9 mouse cellular contexts compared by ENCODE assay signal in genomic region chr11:101174389-101174745, GRCm38 (mm10). TPM values are rescaled to one million over a fixed set of nuclear protein-coding genes. Genes with fewer than 3 reads are reported as not detected.
DNase-seq lines count a peak whose midpoint lies in the region; ATAC-seq and TF ChIP-seq lines count a peak whose summit lies in the region.
"Had no signal": no experiment of that assay in that cellular context is flagged by ENCODE, and none has a peak within 500 bp of the region (broad histone marks: within the 10 kb centered on the region; RNA-seq: fewer than 3 reads in every experiment).

No protein-coding gene starts in this region.

- peak overlapping the region; percentile 18; the same call in 1 of the 2 replicates for H3K9ac ChIP-seq in heart, embryonic 11.5 days (ENCODE audit: low read depth, low read length)
- H3K9ac ChIP-seq in forebrain, embryonic 15.5 days (replicated peaks): peak overlapping the region; percentile 42
- H3K9ac ChIP-seq in liver, embryonic 13.5 days: no peak overlapping the region

- no peak for DNase-seq in heart, postnatal 25 days (ENCODE audit: low spot score)
- DNase-seq in G1E (ENCODE audit: low spot score): no peak
- no peak for DNase-seq in liver, embryonic 13.5 days
- no peak for DNase-seq in thymus, postnatal 0 days (ENCODE audit: low spot score)
- no peak for DNase-seq in frontal cortex, postnatal 25 days (ENCODE audit: low spot score in 2 of 2)
- DNase-seq in gastrocnemius, adult 8-10 months (ENCODE audit: low spot score in 2 of 2): no peak

- no peaks in the 10 kb centered on the region for H3K36me3 ChIP-seq in heart, embryonic 11.5 days (ENCODE audit: control insufficient read depth, insufficient read depth, low read length)
- H3K36me3 ChIP-seq in G1E (replicated peaks): no peaks in the 10 kb centered on the region
- no peaks in the 10 kb centered on the region for H3K36me3 ChIP-seq in forebrain, embryonic 15.5 days
- no peaks in the 10 kb centered on the region for H3K36me3 ChIP-seq in liver, embryonic 13.5 days

- peak overlapping the region; percentile 71 for H3K4me2 ChIP-seq in heart, embryonic 11.5 days
- H3K4me2 ChIP-seq in forebrain, embryonic 15.5 days (replicated peaks): peak overlapping the region; percentile 77
- peak overlapping the region; percentile 60 for H3K4me2 ChIP-seq in liver, embryonic 13.5 days

- H3K4me1 ChIP-seq in heart, embryonic 11.5 days (ENCODE audit: control insufficient read depth, insufficient read depth, low read length): peaks cover 45% of the 10 kb centered on the region
- H3K4me1 ChIP-seq in G1E (ENCODE audit: insufficient read depth, low read depth, low read length): peaks cover 63% of the 10 kb centered on the region
- peaks cover 74% of the 10 kb centered on the region for H3K4me1 ChIP-seq in forebrain, embryonic 15.5 days
- peaks cover 60% of the 10 kb centered on the region for H3K4me1 ChIP-seq in liver, embryonic 13.5 days (replicated peaks)

- peaks cover 47% of the 10 kb centered on the region for H3K27me3 ChIP-seq in heart, embryonic 11.5 days (ENCODE audit: control insufficient read depth, insufficient read depth, low read length)
- H3K27me3 ChIP-seq in G1E (ENCODE audit: insufficient read depth, low read length): peaks cover 84% of the 10 kb centered on the region
- H3K27me3 ChIP-seq in forebrain, embryonic 15.5 days: peaks cover 45% of the 10 kb centered on the region
- H3K27me3 ChIP-seq in liver, embryonic 13.5 days: peaks cover 100% of the 10 kb centered on the region
- H3K27me3 ChIP-seq: Patski had no signal

- ATAC-seq in heart, embryonic 11.5 days (replicated peaks; ENCODE audit: insufficient number of reproducible peaks, low FRiP score, low TSS enrichment): no peak
- ATAC-seq in G1E (ENCODE audit: extremely low read depth, insufficient number of reproducible peaks, low FRiP score, poor library complexity, severe bottlenecking): no peak
- ATAC-seq in forebrain, embryonic 15.5 days (replicated peaks): no peak
- no peak for ATAC-seq in liver, embryonic 13.5 days (ENCODE audit: low read depth)
- ATAC-seq: Patski had no signal

- WGBS in heart, embryonic 11.5 days (ENCODE audit: insufficient replicate concordance): 38% methylated on average over 9 of the region's 9 CpGs
- 35% methylated on average over 9 of the region's 9 CpGs for WGBS in forebrain, embryonic 15.5 days
- WGBS in liver, embryonic 13.5 days (ENCODE audit: insufficient replicate concordance): 36% methylated on average over 9 of the region's 9 CpGs

- peak overlapping the region; percentile 34 for H3K4me3 ChIP-seq in heart, embryonic 11.5 days (ENCODE audit: low read depth, low read length)
- H3K4me3 ChIP-seq in G1E (ENCODE audit: low read depth, low read length): peak overlapping the region; percentile 65; the same call in 1 of the 2 replicates
- H3K4me3 ChIP-seq in forebrain, embryonic 15.5 days: peak overlapping the region; percentile 39
- peak overlapping the region; percentile 40 for H3K4me3 ChIP-seq in liver, embryonic 13.5 days (replicated peaks)

- no peak overlapping the region for H3K27ac ChIP-seq in heart, embryonic 11.5 days (ENCODE audit: low read depth, low read length)
- H3K27ac ChIP-seq in forebrain, embryonic 15.5 days (replicated peaks): no peak overlapping the region
- H3K27ac ChIP-seq in liver, embryonic 13.5 days: no peak overlapping the region

- TF ChIP-seq CTCF in G1E (IDR thresholded peaks at IDR 0.05; ENCODE audit: low read depth, low read length): no peak

- H3K9me3 ChIP-seq in heart, embryonic 11.5 days (replicated peaks; ENCODE audit: control insufficient read depth, low read length): no peaks in the 10 kb centered on the region
- H3K9me3 ChIP-seq in G1E (replicated peaks): 0 out of 2 replicates have a peak, but pooled peaks cover 2% of the 10 kb centered on the region
- H3K9me3 ChIP-seq in forebrain, embryonic 15.5 days: no peaks in the 10 kb centered on the region
- H3K9me3 ChIP-seq in liver, embryonic 13.5 days (replicated peaks): no peaks in the 10 kb centered on the region

- intact Hi-C loops in heart, postnatal 25 days (cut with DNase I): loop anchor here (1.0 kb wide), 2 partner anchors 78 to 92 kb away; partner anchors contain the start of gene Coasy

RNA-seq across cellular contexts. Expression of gene Ccr10, which starts 0.9 kb away (rescaled TPM):
- 0.13 and 0.39 TPM in 2 replicates for polyA plus RNA-seq in heart, embryonic 11.5 days (2014; fragmentation: Nextera tagmentation; extraction: Ambion mirVana)
- under 1 TPM in 1 of 2 experiments, not detected in 1; 0.14 TPM for total RNA-seq in heart, postnatal 25 days (2021)
- total RNA-seq in G1E (2014; fragmentation: Nextera tagmentation): not detected in 2 replicates
- not detected in 2 replicates for total RNA-seq in G1E (2017)
- not detected in 2 replicates for polyA plus RNA-seq in G1E (2012)
- 0.14 and 0.19 TPM in 2 replicates for polyA plus RNA-seq in forebrain, embryonic 15.5 days (2015; fragmentation: Nextera tagmentation; extraction: Ambion mirVana)
- polyA plus RNA-seq in liver, embryonic 13.5 days (2015; fragmentation: Nextera tagmentation; extraction: Ambion mirVana): not detected in 2 replicates
- polyA plus RNA-seq in thymus, postnatal 0 days (2015; fragmentation: Nextera tagmentation; extraction: Ambion mirVana): 1.7 and 1.8 TPM in 2 replicates
- not detected for total RNA-seq in gastrocnemius, adult 8-10 months (2022)

RNA-seq across cellular contexts. Expression of gene Plekhh3, which starts 3.2 kb away (rescaled TPM):
- 6.2 TPM in 2 replicates for polyA plus RNA-seq in heart, embryonic 11.5 days (2014; fragmentation: Nextera tagmentation; extraction: Ambion mirVana)
- 10 to 100 TPM; 24.5 to 28.5 TPM for total RNA-seq in heart, postnatal 25 days (2021)
- total RNA-seq in G1E (2014; fragmentation: Nextera tagmentation) (0.49 and 2.6 TPM in 2 replicates), G1E (2017) (1.5 and 1.9 TPM in 2 replicates)
- 3.8 and 4.8 TPM in 2 replicates for polyA plus RNA-seq in G1E (2012)
- 5.8 and 6.5 TPM in 2 replicates for polyA plus RNA-seq in forebrain, embryonic 15.5 days (2015; fragmentation: Nextera tagmentation; extraction: Ambion mirVana)
- 1.0 and 1.1 TPM in 2 replicates for polyA plus RNA-seq in liver, embryonic 13.5 days (2015; fragmentation: Nextera tagmentation; extraction: Ambion mirVana)
- 2.4 and 2.8 TPM in 2 replicates for polyA plus RNA-seq in thymus, postnatal 0 days (2015; fragmentation: Nextera tagmentation; extraction: Ambion mirVana)
- total RNA-seq in gastrocnemius, adult 8-10 months (2022): 10 to 100 TPM; 25.6 to 38.5 (median 33.9) TPM

RNA-seq across cellular contexts. Expression of gene Cntnap1, which starts 4.0 kb away (rescaled TPM):
- polyA plus RNA-seq in heart, embryonic 11.5 days (2014; fragmentation: Nextera tagmentation; extraction: Ambion mirVana): 0.46 and 0.70 TPM in 2 replicates
- 1 to 10 TPM; 1.7 to 2.4 TPM for total RNA-seq in heart, postnatal 25 days (2021)
- total RNA-seq in G1E (2014; fragmentation: Nextera tagmentation) (not detected in 2 replicates), G1E (2017) (under 0.01 and 0.06 TPM in 2 replicates)
- 0.02 and 0.08 TPM in 2 replicates for polyA plus RNA-seq in G1E (2012)
- 0.77 and 0.98 TPM in 2 replicates for polyA plus RNA-seq in forebrain, embryonic 15.5 days (2015; fragmentation: Nextera tagmentation; extraction: Ambion mirVana)
- 0.09 and 0.12 TPM in 2 replicates for polyA plus RNA-seq in liver, embryonic 13.5 days (2015; fragmentation: Nextera tagmentation; extraction: Ambion mirVana)
- polyA plus RNA-seq in thymus, postnatal 0 days (2015; fragmentation: Nextera tagmentation; extraction: Ambion mirVana): 0.32 and 0.53 TPM in 2 replicates
- total RNA-seq in gastrocnemius, adult 8-10 months (2022): 1 to 10 TPM in 1 of 4 experiments, under 1 TPM in 3; 0.67 to 1.3 (median 0.81) TPM

RNA-seq across cellular contexts. Expression of gene Tubg2, which starts 18.7 kb away (rescaled TPM):
- polyA plus RNA-seq in heart, embryonic 11.5 days (2014; fragmentation: Nextera tagmentation; extraction: Ambion mirVana): 4.3 TPM in 2 replicates
- total RNA-seq in heart, postnatal 25 days (2021): 1 to 10 TPM; 2.5 to 3.9 TPM
- total RNA-seq in G1E (2014; fragmentation: Nextera tagmentation) (not detected in 2 replicates), G1E (2017) (not detected in 2 replicates)
- not detected in 2 replicates for polyA plus RNA-seq in G1E (2012)
- polyA plus RNA-seq in forebrain, embryonic 15.5 days (2015; fragmentation: Nextera tagmentation; extraction: Ambion mirVana): 31.2 and 32.8 TPM in 2 replicates
- 0.29 and 0.37 TPM in 2 replicates for polyA plus RNA-seq in liver, embryonic 13.5 days (2015; fragmentation: Nextera tagmentation; extraction: Ambion mirVana)
- 1.5 and 1.6 TPM in 2 replicates for polyA plus RNA-seq in thymus, postnatal 0 days (2015; fragmentation: Nextera tagmentation; extraction: Ambion mirVana)
- total RNA-seq in gastrocnemius, adult 8-10 months (2022): 1 to 10 TPM; 2.9 to 3.6 (median 3.2) TPM

RNA-seq across cellular contexts. Expression of gene Ezh1, which starts 51.9 kb away (rescaled TPM):
- polyA plus RNA-seq in heart, embryonic 11.5 days (2014; fragmentation: Nextera tagmentation; extraction: Ambion mirVana): 10.2 and 12.7 TPM in 2 replicates
- 10 to 100 TPM; 26.0 to 30.4 TPM for total RNA-seq in heart, postnatal 25 days (2021)
- total RNA-seq in G1E (2014; fragmentation: Nextera tagmentation): 46.1 and 55.9 TPM in 2 replicates
- 23.9 and 25.4 TPM in 2 replicates for total RNA-seq in G1E (2017)
- 2.0 and 4.2 TPM in 2 replicates for polyA plus RNA-seq in G1E (2012)
- 19.6 and 21.4 TPM in 2 replicates for polyA plus RNA-seq in forebrain, embryonic 15.5 days (2015; fragmentation: Nextera tagmentation; extraction: Ambion mirVana)
- polyA plus RNA-seq in liver, embryonic 13.5 days (2015; fragmentation: Nextera tagmentation; extraction: Ambion mirVana): 6.6 and 7.4 TPM in 2 replicates
- polyA plus RNA-seq in thymus, postnatal 0 days (2015; fragmentation: Nextera tagmentation; extraction: Ambion mirVana): 13.7 and 13.8 TPM in 2 replicates
- 10 to 100 TPM; 24.3 to 31.0 (median 26.2) TPM for total RNA-seq in gastrocnemius, adult 8-10 months (2022)
